Mouse (Mus musculus): ENCODE measurements at regions not wholly inside any gene's neighbourhood (a gene's known extent, or its start where the extent isn't known, plus 50 kb on each side); places are given as distances from the start of the nearest gene placed in this dataset.

DNA sequence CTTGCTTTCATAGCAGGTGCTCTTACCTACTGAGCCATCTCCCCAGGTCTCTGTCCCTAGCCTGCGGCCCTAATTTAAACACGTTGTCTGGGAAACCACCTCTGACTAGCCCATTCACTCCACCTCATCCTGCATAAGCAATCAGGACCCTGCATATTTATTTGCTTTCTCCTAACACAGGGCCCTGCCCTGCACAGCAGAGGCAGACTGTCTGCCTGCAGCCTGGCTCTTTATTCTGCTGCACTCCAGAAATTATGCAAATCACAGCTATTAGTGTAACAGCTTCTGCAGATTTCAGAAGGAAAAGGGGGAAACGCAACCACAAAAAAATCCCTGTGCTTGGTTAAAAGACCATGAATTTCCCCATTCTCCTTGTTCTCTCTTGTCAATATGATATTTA lies 505.9 kb upstream of the Vstm2b start:
- Histone ChIP-seq H3K4me3 (ENCODE audit: insufficient read depth, low read depth, low read length) (no peak overlapping the region), H3K36me3 (ENCODE audit: control insufficient read depth, insufficient read depth, low read length) (no peaks in the 10 kb centered on the region), H3K4me1 (ENCODE audit: control insufficient read depth, insufficient read depth, low read length) (no peaks in the 10 kb centered on the region), H3K27me3 (replicated peaks; ENCODE audit: control insufficient read depth, insufficient read depth, low read length) (no peaks in the 10 kb centered on the region), H3K27ac (ENCODE audit: insufficient read depth, low read depth, low read length) (no peak overlapping the region)
- whole genome bisulfite sequencing, result 57% methylated on average over 3 of the region's 3 CpGs
- TF ChIP-seq CTCF (conservative IDR thresholded peaks at IDR 0.05; ENCODE audit: insufficient read depth, insufficient read length, low read depth, low read length) (no peak), POLR2A (IDR thresholded peaks at IDR 0.05; ENCODE audit: low read depth, low read length) (no peak)
- no peak for DNase-seq

DNA sequence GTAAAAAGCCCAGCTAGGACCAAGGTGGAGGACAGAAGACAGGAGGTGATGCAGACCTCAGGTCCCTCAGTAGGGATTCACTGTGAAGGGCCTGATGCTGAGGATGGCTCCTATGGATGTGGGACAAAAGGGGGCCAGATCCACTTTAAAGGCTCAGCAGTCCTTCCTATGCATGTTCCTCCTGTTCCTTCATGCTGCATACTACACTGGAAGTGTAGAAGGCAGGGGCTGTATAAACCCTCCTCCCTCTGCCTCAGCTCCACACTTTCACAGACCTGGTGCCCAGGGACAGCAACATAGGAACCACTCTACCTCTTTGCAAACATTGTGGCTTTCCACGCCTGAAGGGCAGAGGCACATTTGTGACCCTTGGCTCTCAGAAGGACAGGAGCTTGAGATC lies 505.4 kb upstream of the Vstm2b start:
- TF ChIP-seq CTCF (conservative IDR thresholded peaks at IDR 0.05; ENCODE audit: insufficient read depth, insufficient read length, low read depth, low read length) (no peak), POLR2A (IDR thresholded peaks at IDR 0.05; ENCODE audit: low read depth, low read length) (no peak)
- H3K36me3 ChIP-seq (ENCODE audit: control insufficient read depth, insufficient read depth, low read length), result no peaks in the 10 kb centered on the region
- no peak overlapping the region for H3K27ac ChIP-seq (ENCODE audit: insufficient read depth, low read depth, low read length)
- 78% methylated on average over 1 of the region's 1 CpGs for WGBS
- no peak overlapping the region for H3K4me3 ChIP-seq (ENCODE audit: insufficient read depth, low read depth, low read length)
- no peaks in the 10 kb centered on the region for H3K4me1 ChIP-seq (ENCODE audit: control insufficient read depth, insufficient read depth, low read length)
- H3K27me3 ChIP-seq (replicated peaks; ENCODE audit: control insufficient read depth, insufficient read depth, low read length), result no peaks in the 10 kb centered on the region
- DNase-seq, result no peak

DNA sequence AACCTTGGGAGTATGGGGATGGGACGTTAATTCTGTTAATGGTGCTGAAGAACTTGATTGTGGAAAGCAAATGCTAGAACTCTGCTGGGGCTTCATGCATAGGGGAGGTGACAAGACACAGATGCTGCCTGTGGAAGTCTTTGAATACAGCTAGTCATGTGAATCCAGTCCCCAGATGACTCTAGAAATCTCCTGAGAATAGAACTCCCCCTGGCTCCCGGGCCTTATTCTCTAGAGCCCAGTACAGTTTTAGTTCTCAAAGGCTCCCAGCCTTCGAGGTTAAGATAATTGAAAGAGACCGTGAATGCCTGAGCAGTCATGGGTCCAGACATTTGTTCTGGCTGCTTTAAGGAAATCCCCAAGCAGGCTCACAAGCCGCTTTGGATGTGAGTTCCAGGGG lies 499.9 kb upstream of the Vstm2b start:
- DNase-seq, result no peak
- H3K4me1 ChIP-seq (ENCODE audit: control insufficient read depth, insufficient read depth, low read length), result no peaks in the 10 kb centered on the region
- TF ChIP-seq CTCF (conservative IDR thresholded peaks at IDR 0.05; ENCODE audit: insufficient read depth, insufficient read length, low read depth, low read length) (no peak), POLR2A (IDR thresholded peaks at IDR 0.05; ENCODE audit: low read depth, low read length) (no peak)
- H3K27ac ChIP-seq (ENCODE audit: insufficient read depth, low read depth, low read length), result no peak overlapping the region
- no peaks in the 10 kb centered on the region for H3K36me3 ChIP-seq (ENCODE audit: control insufficient read depth, insufficient read depth, low read length)
- no peaks in the 10 kb centered on the region for H3K27me3 ChIP-seq (replicated peaks; ENCODE audit: control insufficient read depth, insufficient read depth, low read length)
- H3K4me3 ChIP-seq (ENCODE audit: insufficient read depth, low read depth, low read length), result no peak overlapping the region
- WGBS, result 43% methylated on average over 5 of the region's 5 CpGs

DNA sequence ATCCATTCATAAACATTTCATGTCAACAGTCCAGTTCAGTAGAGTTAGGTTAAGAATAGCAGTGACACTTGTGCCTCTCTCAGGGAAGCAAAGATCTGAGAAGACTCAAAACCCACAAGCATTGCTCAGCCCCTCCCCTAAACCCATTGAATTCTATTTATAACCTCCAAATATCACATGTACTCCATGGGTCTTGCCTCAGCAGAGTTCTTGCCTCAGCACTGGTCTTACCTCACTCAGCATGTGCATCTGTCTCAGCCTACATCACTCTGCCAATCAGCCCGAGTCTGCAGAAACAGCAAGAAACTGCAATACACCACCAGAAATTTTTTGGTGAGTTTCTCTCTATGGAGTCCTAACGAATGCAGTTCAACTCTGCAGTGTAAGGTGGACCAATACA lies 478.8 kb upstream of the Vstm2b start:
- no peaks in the 10 kb centered on the region for H3K4me1 ChIP-seq (ENCODE audit: control insufficient read depth, insufficient read depth, low read length)
- H3K27me3 ChIP-seq (replicated peaks; ENCODE audit: control insufficient read depth, insufficient read depth, low read length), result no peaks in the 10 kb centered on the region
- DNase-seq, result no peak
- no peak overlapping the region for H3K27ac ChIP-seq (ENCODE audit: insufficient read depth, low read depth, low read length)
- H3K4me3 ChIP-seq (ENCODE audit: insufficient read depth, low read depth, low read length), result no peak overlapping the region
- no peak for TF ChIP-seq POLR2A (IDR thresholded peaks at IDR 0.05; ENCODE audit: low read depth, low read length)
- TF ChIP-seq CTCF (conservative IDR thresholded peaks at IDR 0.05; ENCODE audit: insufficient read depth, insufficient read length, low read depth, low read length), result no peak
- no peaks in the 10 kb centered on the region for H3K36me3 ChIP-seq (ENCODE audit: control insufficient read depth, insufficient read depth, low read length)
- WGBS, result 76% methylated on average over 2 of the region's 2 CpGs

DNA sequence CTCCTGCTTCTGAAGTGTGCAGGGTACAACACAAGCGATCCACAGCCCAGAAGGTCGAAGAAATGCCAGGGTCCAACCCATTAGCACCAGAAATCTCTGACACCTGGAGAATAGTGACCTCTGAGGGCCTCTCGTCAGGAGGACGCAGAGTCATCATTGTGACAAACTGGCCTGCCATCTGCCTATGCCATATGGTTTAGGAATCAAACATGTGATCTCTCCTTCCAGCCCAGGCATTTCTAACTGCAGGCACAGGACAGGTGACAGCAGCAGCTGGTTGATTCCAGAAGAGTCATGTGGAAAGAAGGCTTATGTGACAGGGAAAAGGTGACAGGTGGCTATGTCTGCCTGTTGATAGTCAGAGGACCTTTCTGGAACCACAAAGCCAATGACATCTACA lies 476.0 kb upstream of the Vstm2b start:
- WGBS, result 66% methylated on average over 4 of the region's 4 CpGs
- Histone ChIP-seq H3K4me3 (ENCODE audit: insufficient read depth, low read depth, low read length) (no peak overlapping the region), H3K36me3 (ENCODE audit: control insufficient read depth, insufficient read depth, low read length) (no peaks in the 10 kb centered on the region), H3K4me1 (ENCODE audit: control insufficient read depth, insufficient read depth, low read length) (no peaks in the 10 kb centered on the region), H3K27ac (ENCODE audit: insufficient read depth, low read depth, low read length) (no peak overlapping the region), H3K27me3 (replicated peaks; ENCODE audit: control insufficient read depth, insufficient read depth, low read length) (no peaks in the 10 kb centered on the region)
- DNase-seq, result no peak
- TF ChIP-seq CTCF (conservative IDR thresholded peaks at IDR 0.05; ENCODE audit: insufficient read depth, insufficient read length, low read depth, low read length) (no peak), POLR2A (IDR thresholded peaks at IDR 0.05; ENCODE audit: low read depth, low read length) (no peak)

DNA sequence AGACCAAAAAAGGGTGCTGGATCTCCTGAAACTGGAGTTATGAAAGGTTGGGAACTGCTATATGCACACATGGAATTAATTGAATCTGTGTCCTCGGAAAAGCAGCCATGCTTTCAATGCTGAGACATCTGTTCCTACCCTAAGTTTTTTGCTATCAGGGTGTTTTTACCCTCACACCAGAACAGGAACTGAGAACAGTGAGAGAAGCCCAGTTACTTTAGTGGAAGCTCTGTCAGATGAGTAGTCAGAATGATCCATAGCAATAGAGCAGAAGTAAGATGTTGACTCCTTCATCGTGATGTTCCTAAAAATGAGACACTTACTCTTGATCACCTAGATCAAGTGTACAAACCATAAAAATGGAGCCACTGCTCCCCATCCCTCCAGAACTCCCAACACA lies 468.7 kb upstream of the Vstm2b start:
- WGBS, result 81% methylated on average over 2 of the region's 2 CpGs
- Histone ChIP-seq H3K4me1 (ENCODE audit: control insufficient read depth, insufficient read depth, low read length) (peaks cover 3% of the 10 kb centered on the region; the same call in 1 of the 2 replicates), H3K4me3 (ENCODE audit: insufficient read depth, low read depth, low read length) (no peak overlapping the region), H3K36me3 (ENCODE audit: control insufficient read depth, insufficient read depth, low read length) (no peaks in the 10 kb centered on the region), H3K27ac (ENCODE audit: insufficient read depth, low read depth, low read length) (no peak overlapping the region), H3K27me3 (replicated peaks; ENCODE audit: control insufficient read depth, insufficient read depth, low read length) (no peaks in the 10 kb centered on the region)
- TF ChIP-seq CTCF (conservative IDR thresholded peaks at IDR 0.05; ENCODE audit: insufficient read depth, insufficient read length, low read depth, low read length) (no peak), POLR2A (IDR thresholded peaks at IDR 0.05; ENCODE audit: low read depth, low read length) (no peak)
- DNase-seq, result no peak

DNA sequence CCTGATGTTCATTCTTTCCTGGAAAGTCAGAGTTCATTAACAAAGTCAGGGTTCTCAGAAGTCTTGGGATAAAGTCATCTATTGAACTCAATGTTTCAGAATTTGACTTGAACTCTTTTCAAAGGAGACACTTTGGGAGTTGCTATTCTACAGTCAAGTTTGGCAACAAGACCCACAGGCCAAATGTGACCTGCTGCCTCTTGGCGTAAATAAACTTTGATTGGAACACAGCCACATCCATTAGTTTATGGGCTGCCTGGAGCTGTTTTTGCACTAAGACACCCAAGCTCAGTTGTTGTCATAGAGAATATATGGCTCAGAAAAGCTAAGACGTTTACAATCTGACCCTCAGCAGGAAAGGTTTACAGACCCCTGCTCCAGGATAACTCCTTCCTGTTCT lies 464.2 kb upstream of the Vstm2b start:
- 19% methylated on average over 2 of the region's 2 CpGs for WGBS
- no peak overlapping the region for H3K4me3 ChIP-seq (ENCODE audit: insufficient read depth, low read depth, low read length)
- H3K27me3 ChIP-seq (replicated peaks; ENCODE audit: control insufficient read depth, insufficient read depth, low read length), result no peaks in the 10 kb centered on the region
- no peak overlapping the region for H3K27ac ChIP-seq (ENCODE audit: insufficient read depth, low read depth, low read length)
- H3K36me3 ChIP-seq (ENCODE audit: control insufficient read depth, insufficient read depth, low read length), result no peaks in the 10 kb centered on the region
- DNase-seq, result peak; percentile 78
- TF ChIP-seq CTCF (conservative IDR thresholded peaks at IDR 0.05; ENCODE audit: insufficient read depth, insufficient read length, low read depth, low read length) (no peak), POLR2A (IDR thresholded peaks at IDR 0.05; ENCODE audit: low read depth, low read length) (no peak)
- H3K4me1 ChIP-seq (ENCODE audit: control insufficient read depth, insufficient read depth, low read length), result peaks cover 3% of the 10 kb centered on the region; the same call in 1 of the 2 replicates

DNA sequence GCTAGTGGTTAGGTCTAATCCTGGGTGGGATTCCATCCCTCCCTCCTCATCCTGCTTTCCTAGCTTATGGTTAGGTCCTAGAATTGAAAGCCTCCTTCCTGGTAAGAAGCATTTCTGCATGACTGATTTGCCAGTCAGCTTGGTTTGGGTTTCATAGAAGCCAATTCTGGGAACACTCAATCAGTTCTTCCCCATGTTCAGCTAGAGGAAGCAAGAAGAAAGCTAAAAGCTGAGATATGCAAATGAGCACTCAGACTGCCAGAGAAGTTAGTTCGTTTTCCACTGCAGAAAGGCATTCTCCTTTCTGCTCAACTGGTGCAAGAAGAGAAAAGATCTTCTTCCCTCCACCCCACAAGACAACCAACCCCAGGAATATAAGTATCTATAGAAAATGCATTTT lies 457.0 kb upstream of the Vstm2b start:
- Histone ChIP-seq H3K27ac (ENCODE audit: insufficient read depth, low read depth, low read length) (no peak overlapping the region), H3K4me1 (ENCODE audit: control insufficient read depth, insufficient read depth, low read length) (no peaks in the 10 kb centered on the region), H3K27me3 (replicated peaks; ENCODE audit: control insufficient read depth, insufficient read depth, low read length) (no peaks in the 10 kb centered on the region), H3K4me3 (ENCODE audit: insufficient read depth, low read depth, low read length) (no peak overlapping the region), H3K36me3 (ENCODE audit: control insufficient read depth, insufficient read depth, low read length) (no peaks in the 10 kb centered on the region)
- no peak for TF ChIP-seq CTCF (conservative IDR thresholded peaks at IDR 0.05; ENCODE audit: insufficient read depth, insufficient read length, low read depth, low read length)
- TF ChIP-seq POLR2A (IDR thresholded peaks at IDR 0.05; ENCODE audit: low read depth, low read length), result no peak
- 2% methylated on average over 1 of the region's 1 CpGs for WGBS
- DNase-seq, result peak; percentile 8
